Mouse (Mus musculus) hindbrain, embryonic 16.5 days (tissue): ENCODE measurements around the gene Gpd2. TPM values are rescaled to one million over a fixed set of nuclear protein-coding genes. Genes with fewer than 3 reads are reported as not detected.

Source experiments
- polyA plus RNA-seq: library from polyadenylated mRNA; unstranded; fragments of >200 nt; fragmentation: Nextera tagmentation; extraction: Ambion mirVana; gene quantifications from 2 replicates; pipeline ENCODE4 v1.2.1, GENCODE M21; 2015

Gpd2 gene
- polyA plus RNA-seq, 1 experiment from 2014 or later, result 31.6 TPM

Other genes with a start within 250 kb of the Gpd2 start
- 15.3 and 19.2 TPM in 2 replicates for gene Nr4a2, start 113.6 kb upstream of the Gpd2 start, polyA plus RNA-seq